Mouse (Mus musculus) heart, embryonic 14.5 days (tissue): ENCODE measurements around the gene Tgfbr3. TPM values are rescaled to one million over a fixed set of nuclear protein-coding genes. Genes with fewer than 3 reads are reported as not detected.

Experiments
- polyA plus RNA-seq: library from polyadenylated mRNA; unstranded; fragments of >200 nt; fragmentation: Nextera tagmentation; extraction: Ambion mirVana; gene quantifications from 2 replicates; pipeline ENCODE4 v1.2.1, GENCODE M21; 2014

The Tgfbr3 gene
- polyA plus RNA-seq, 1 experiment from 2014 or later = 24.1 TPM

Other genes with a start within 250 kb of the Tgfbr3 start
- gene Brdt, start 41.5 kb upstream of the Tgfbr3 start, polyA plus RNA-seq = 0.62 and 0.80 TPM in 2 replicates
- gene Ephx4, start 113.1 kb upstream of the Tgfbr3 start, polyA plus RNA-seq = 1.4 and 2.0 TPM in 2 replicates
- not detected in 2 replicates for gene Lpcat2b, start 141.9 kb upstream of the Tgfbr3 start, polyA plus RNA-seq
- 3.8 and 4.9 TPM in 2 replicates for gene Btbd8, start 148.4 kb upstream of the Tgfbr3 start, polyA plus RNA-seq
- 0.38 and 0.57 TPM in 2 replicates for gene Gm42669, start 218.0 kb upstream of the Tgfbr3 start, polyA plus RNA-seq
- 0.05 TPM in 2 replicates for gene 1700028K03Rik, start 245.1 kb upstream of the Tgfbr3 start, polyA plus RNA-seq